Mouse (Mus musculus) CH12.LX (cell line): ENCODE data around the gene Acaca.

Source experiments
- CHD1 ChIP-seq: IDR thresholded peaks from 2 replicates; pipeline ENCODE4 v1.6.1; 2012; ENCODE audit warnings: low read depth, low read length, improper control_type of control experiment, inconsistent platforms
- CTCF ChIP-seq, 2 experiments: IDR thresholded peaks in 1 of 2; conservative IDR thresholded peaks in 1 of 2; 2 replicates each; pipeline ENCODE4 v1.5.1; 2011 to 2012; ENCODE audit warnings: low read depth in 2 of 2, low read length in 2 of 2, improper control_type of control experiment in 1 of 2, inconsistent platforms in 1 of 2, mild to moderate bottlenecking in 1 of 2, moderate library complexity in 1 of 2
- EP300 ChIP-seq: IDR thresholded peaks from 2 replicates; pipeline ENCODE4 v1.6.1; 2011; ENCODE audit warnings: low read length, improper control_type of control experiment
- IRF4 ChIP-seq: IDR thresholded peaks from 2 replicates; pipeline ENCODE4 v1.6.1; 2014; ENCODE audit warnings: low read depth, mild to moderate bottlenecking, inconsistent platforms, low read length, improper control_type of control experiment
- MAZ ChIP-seq: IDR thresholded peaks from 2 replicates; pipeline ENCODE4 v1.6.1; 2012; ENCODE audit warnings: low read depth, mild to moderate bottlenecking, inconsistent platforms, low read length, improper control_type of control experiment, moderate library complexity
- USF1 ChIP-seq: IDR thresholded peaks from 2 replicates; pipeline ENCODE4 v1.6.1; 2014; ENCODE audit warnings: low read depth, mild to moderate bottlenecking, inconsistent platforms, low read length, improper control_type of control experiment
- USF2 ChIP-seq: conservative IDR thresholded peaks from 2 replicates; pipeline ENCODE4 v1.6.1; 2011; ENCODE audit warnings: low read depth, low read length, improper control_type of control experiment

- TF ChIP-seq EP300 (no peak), CTCF (conservative IDR thresholded peaks at IDR 0.05 in 1 of 2, IDR thresholded peaks at IDR 0.05 in 1 of 2; ENCODE audit: low read depth in 2 of 2, low read length in 2 of 2) (no peak), CHD1 (no peak), IRF4 (no peak), USF1 (no peak), MAZ (no peak), USF2 (no peak)
Observed at GRCm38 (mm10) chr11:84164123-84164522, 34.7 kb downstream of the Acaca start.
